In the genomic region with DNA sequence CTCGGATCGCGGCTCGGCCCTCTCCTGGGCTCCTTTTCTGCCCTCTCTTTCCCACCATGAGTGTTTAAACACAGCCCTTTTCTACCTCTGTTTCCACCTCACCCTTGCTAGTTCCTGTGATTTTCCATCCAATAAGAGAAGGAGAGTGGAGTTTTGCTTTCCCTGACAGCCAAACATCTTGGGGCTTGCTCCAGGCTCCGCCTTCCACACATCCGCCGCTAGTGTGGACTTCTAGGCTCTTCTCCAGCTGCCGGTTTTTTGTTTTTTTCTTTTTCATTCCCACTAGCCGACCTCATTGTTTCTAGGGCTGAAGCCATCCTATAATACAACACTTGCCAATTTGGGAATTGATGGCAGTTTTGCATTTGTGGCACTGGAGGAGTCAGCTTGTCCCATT, we compare ENCODE assay signal across 8 mouse cellular contexts. TPM values are rescaled to one million over a fixed set of nuclear protein-coding genes. Genes with fewer than 3 reads are reported as not detected.
DNase-seq lines count a peak whose midpoint lies in the region; ATAC-seq and TF ChIP-seq lines count a peak whose summit lies in the region.

No protein-coding gene starts in this region.

- H3K9me3 ChIP-seq in ES-E14 (ENCODE audit: control insufficient read depth, insufficient read depth, low read depth, low read length), result no peaks in the 10 kb centered on the region
- H3K9me3 ChIP-seq in forebrain, embryonic 14.5 days (replicated peaks; ENCODE audit: control insufficient read depth, low read length), result no peaks in the 10 kb centered on the region
- no peaks in the 10 kb centered on the region for H3K9me3 ChIP-seq in liver, embryonic 16.5 days (replicated peaks; ENCODE audit: control insufficient read depth, low read length)
- no peaks in the 10 kb centered on the region for H3K9me3 ChIP-seq in neural tube, embryonic 12.5 days

- no peaks in the 10 kb centered on the region for H3K27me3 ChIP-seq in forebrain, embryonic 14.5 days (replicated peaks; ENCODE audit: control insufficient read depth, insufficient read depth, low read length)
- H3K27me3 ChIP-seq in liver, embryonic 16.5 days (ENCODE audit: control insufficient read depth, insufficient read depth, low read depth, low read length), result no peaks in the 10 kb centered on the region
- H3K27me3 ChIP-seq in neural tube, embryonic 12.5 days (replicated peaks), result no peaks in the 10 kb centered on the region

- intact Hi-C loops in heart, postnatal 10 days (cut with DNase I), result loop anchor here (1.0 to 2.0 kb wide), 2 partner anchors 35 to 69 kb away; partner anchors contain the start of gene H3f3a

- under 1% methylated on average over 9 of the region's 9 CpGs for WGBS in forebrain, embryonic 14.5 days
- WGBS in liver, embryonic 16.5 days (ENCODE audit: insufficient replicate concordance), result 0% methylated on average over 9 of the region's 9 CpGs
- 8% methylated on average over 9 of the region's 9 CpGs for WGBS in neural tube, embryonic 12.5 days

- ATAC-seq in forebrain, embryonic 14.5 days, result peak; percentile 62
- ATAC-seq in liver, embryonic 16.5 days (ENCODE audit: low read depth), result peak; percentile 41
- ATAC-seq in neural tube, embryonic 12.5 days (ENCODE audit: low FRiP score, low read depth), result peak; percentile 25

- H3K36me3 ChIP-seq in ES-E14 (ENCODE audit: control insufficient read depth, insufficient read depth, low read length, poor library complexity, severe bottlenecking), result no peaks in the 10 kb centered on the region; the same call in 1 of the 2 replicates
- no peaks in the 10 kb centered on the region for H3K36me3 ChIP-seq in forebrain, embryonic 14.5 days (ENCODE audit: control insufficient read depth, insufficient read depth, low read length)
- peaks cover 2% of the 10 kb centered on the region; the same call in 1 of the 2 replicates for H3K36me3 ChIP-seq in liver, embryonic 16.5 days (ENCODE audit: control insufficient read depth, insufficient read depth)
- H3K36me3 ChIP-seq in neural tube, embryonic 12.5 days, result no peaks in the 10 kb centered on the region

- H3K4me2 ChIP-seq in forebrain, embryonic 14.5 days (ENCODE audit: low read length), result peak overlapping the region; percentile 71
- H3K4me2 ChIP-seq in liver, embryonic 16.5 days (ENCODE audit: low read depth, low read length), result peak overlapping the region; percentile 78
- H3K4me2 ChIP-seq in neural tube, embryonic 12.5 days (replicated peaks), result peak overlapping the region; percentile 58

- H3K4me3 ChIP-seq in ES-E14 (ENCODE audit: insufficient read depth in 1 of 2, low read depth in 1 of 2, low read length in 2 of 2, poor library complexity in 1 of 2, severe bottlenecking in 1 of 2), result peak overlapping the region; percentile 18 to 53
- H3K4me3 ChIP-seq in forebrain, embryonic 14.5 days (ENCODE audit: low read depth, low read length), result peak overlapping the region; percentile 29
- H3K4me3 ChIP-seq in liver, embryonic 16.5 days (ENCODE audit: low read depth, low read length), result peak overlapping the region; percentile 54
- H3K4me3 ChIP-seq in neural tube, embryonic 12.5 days, result peak overlapping the region; percentile 19

- peaks cover 10 to 18% of the 10 kb centered on the region in 2 experiments; a peak in 3 of 4 replicates for H3K4me1 ChIP-seq in ES-E14 (ENCODE audit: control insufficient read depth in 2 of 2, insufficient read depth in 2 of 2, low read length in 2 of 2, poor library complexity in 1 of 2)
- H3K4me1 ChIP-seq in forebrain, embryonic 14.5 days (ENCODE audit: control insufficient read depth, insufficient read depth, low read length), result peaks cover 33% of the 10 kb centered on the region
- H3K4me1 ChIP-seq in liver, embryonic 16.5 days (ENCODE audit: control insufficient read depth, low read depth, low read length), result peaks cover 37% of the 10 kb centered on the region
- H3K4me1 ChIP-seq in neural tube, embryonic 12.5 days, result peaks cover 33% of the 10 kb centered on the region

- in situ Hi-C loops in ES-E14 (cut with MboI; ENCODE audit: low sequenced_read_pairs in 2 of 2, unreplicated experiment in 2 of 2), result no loop called here

- no peak for DNase-seq in ES-E14 (ENCODE audit: low read depth, low spot score)
- DNase-seq in cerebellum, adult 11 months, result peak; percentile 62
- peak; percentile 93 for DNase-seq in forebrain, embryonic 14.5 days (ENCODE audit: low spot score)
- DNase-seq in heart, postnatal 10 days, result peak; percentile 87 to 91
- peak; percentile 75 to 87 for DNase-seq in kidney, postnatal 4 days
- peak; percentile 81 for DNase-seq in telencephalon, adult 2 months (ENCODE audit: low read depth, low spot score)

- H3K9ac ChIP-seq in ES-E14 (ENCODE audit: insufficient read depth, low read depth, low read length, poor library complexity, severe bottlenecking), result peak overlapping the region; percentile 76; the same call in 1 of the 2 replicates
- peak overlapping the region; percentile 66 for H3K9ac ChIP-seq in forebrain, embryonic 14.5 days (ENCODE audit: low read length)
- H3K9ac ChIP-seq in liver, embryonic 16.5 days (ENCODE audit: low read depth, low read length), result peak overlapping the region; percentile 75
- H3K9ac ChIP-seq in neural tube, embryonic 12.5 days, result peak overlapping the region; percentile 61

- peak overlapping the region; percentile 49; the same call in 1 of the 2 replicates for H3K27ac ChIP-seq in ES-E14 (ENCODE audit: insufficient read depth, low read depth, low read length, poor library complexity, severe bottlenecking)
- peak overlapping the region; percentile 97 for H3K27ac ChIP-seq in forebrain, embryonic 14.5 days (ENCODE audit: low read depth, low read length)
- H3K27ac ChIP-seq in liver, embryonic 16.5 days (ENCODE audit: low read length), result peak overlapping the region; percentile 95
- H3K27ac ChIP-seq in neural tube, embryonic 12.5 days, result peak overlapping the region; percentile 94

TF ChIP-seq in ES-E14, 5 proteins besides CTCF, POLR2A, EP300 and RAD21:
- TF ChIP-seq MAFK (IDR thresholded peaks at IDR 0.05; ENCODE audit: insufficient read depth, low read depth, low read length), result no peak
- TF ChIP-seq HCFC1 (IDR thresholded peaks at IDR 0.05; ENCODE audit: borderline replicate concordance, insufficient read depth, low read length), result no peak
- TF ChIP-seq ZC3H11A (IDR thresholded peaks at IDR 0.05; ENCODE audit: borderline replicate concordance, low read depth, low read length), result no peak
- TF ChIP-seq CHD2 (IDR thresholded peaks at IDR 0.05; ENCODE audit: low read depth, low read length), result no peak
- TF ChIP-seq ZNF384 (IDR thresholded peaks at IDR 0.05; ENCODE audit: low read depth, low read length), result 0 out of 2 replicates have a peak, but pooled peaks have one; percentile 8

RNA-seq across cellular contexts. Expression of gene Sde2, which starts 2.8 kb away (rescaled TPM):
- 39.6 and 41.2 TPM in 2 replicates for total RNA-seq in ES-E14 (2012; rRNA removed)
- 22.7 and 25.5 TPM in 2 replicates for polyA plus RNA-seq in forebrain, embryonic 14.5 days (2014; fragmentation: Nextera tagmentation; extraction: Ambion mirVana)
- 10 to 100 TPM; 15.1 to 15.8 TPM for total RNA-seq in heart, postnatal 10 days (2021)
- polyA plus RNA-seq in liver, embryonic 16.5 days (2015; fragmentation: Nextera tagmentation; extraction: Ambion mirVana), result 20.9 and 21.5 TPM in 2 replicates
- polyA plus RNA-seq in neural tube, embryonic 12.5 days (2016; fragmentation: Nextera tagmentation; extraction: Ambion mirVana), result 37.6 and 40.5 TPM in 2 replicates

RNA-seq across cellular contexts. Expression of gene H3f3a, which starts 34.4 kb away (rescaled TPM):
- 503 and 657 TPM in 2 replicates for total RNA-seq in ES-E14 (2012; rRNA removed)
- 4,992 and 5,015 TPM in 2 replicates for polyA plus RNA-seq in forebrain, embryonic 14.5 days (2014; fragmentation: Nextera tagmentation; extraction: Ambion mirVana)
- total RNA-seq in heart, postnatal 10 days (2021), result 100 to 1,000 TPM; 868 to 930 TPM
- polyA plus RNA-seq in liver, embryonic 16.5 days (2015; fragmentation: Nextera tagmentation; extraction: Ambion mirVana), result 2,020 and 2,074 TPM in 2 replicates
- polyA plus RNA-seq in neural tube, embryonic 12.5 days (2016; fragmentation: Nextera tagmentation; extraction: Ambion mirVana), result 3,506 and 3,654 TPM in 2 replicates

RNA-seq across cellular contexts. Expression of gene Lefty2, which starts 44.8 kb away (rescaled TPM):
- 68.3 and 219 TPM in 2 replicates for total RNA-seq in ES-E14 (2012; rRNA removed)
- 2.4 and 2.5 TPM in 2 replicates for polyA plus RNA-seq in forebrain, embryonic 14.5 days (2014; fragmentation: Nextera tagmentation; extraction: Ambion mirVana)
- under 1 TPM in 1 of 2 experiments, not detected in 1; 0.27 TPM for total RNA-seq in heart, postnatal 10 days (2021)
- not detected in 2 replicates for polyA plus RNA-seq in liver, embryonic 16.5 days (2015; fragmentation: Nextera tagmentation; extraction: Ambion mirVana)
- polyA plus RNA-seq in neural tube, embryonic 12.5 days (2016; fragmentation: Nextera tagmentation; extraction: Ambion mirVana), result not detected in 2 replicates

RNA-seq across cellular contexts. Expression of gene Pycr2, which starts 56.0 kb away (rescaled TPM):
- 122 and 151 TPM in 2 replicates for total RNA-seq in ES-E14 (2012; rRNA removed)
- 83.2 and 94.0 TPM in 2 replicates for polyA plus RNA-seq in forebrain, embryonic 14.5 days (2014; fragmentation: Nextera tagmentation; extraction: Ambion mirVana)
- 10 to 100 TPM; 16.7 to 17.4 TPM for total RNA-seq in heart, postnatal 10 days (2021)
- polyA plus RNA-seq in liver, embryonic 16.5 days (2015; fragmentation: Nextera tagmentation; extraction: Ambion mirVana), result 81.2 and 83.4 TPM in 2 replicates
- polyA plus RNA-seq in neural tube, embryonic 12.5 days (2016; fragmentation: Nextera tagmentation; extraction: Ambion mirVana), result 93.9 and 94.6 TPM in 2 replicates
